Mouse (Mus musculus) stomach, embryonic 16.5 days (tissue): ENCODE results near the gene Aadacl3. TPM values are rescaled to one million over a fixed set of nuclear protein-coding genes. Genes with fewer than 3 reads are reported as not detected.

Experiments
- ATAC-seq: fragments of 200-750 bp; cut with Nextera tagmentation; 2 replicates; pipeline ENCODE4 v1.8.0; 2017; ENCODE audit warnings: moderate number of reproducible peaks, moderate TSS enrichment; ENCODE audit not compliant: insufficient read depth, low FRiP score
- H3K27ac ChIP-seq: fragments of 300-500 bp; sonication (generic); 2 replicates; pipeline ENCODE4 v1.5.1; 2014; ENCODE audit warnings: low read length
- H3K27me3 ChIP-seq: fragments of 300-500 bp; sonication (generic); 2 replicates; pipeline ENCODE4 v1.6.1; 2014; ENCODE audit warnings: low read length, control low read depth, mixed read lengths; ENCODE audit not compliant: control insufficient read depth, insufficient read depth
- H3K36me3 ChIP-seq: fragments of 300-500 bp; sonication (generic); 2 replicates; pipeline ENCODE4 v1.6.1; 2014; ENCODE audit warnings: low read length; ENCODE audit not compliant: control insufficient read depth, insufficient read depth
- H3K4me1 ChIP-seq: fragments of 300-500 bp; sonication (generic); 2 replicates; pipeline ENCODE4 v1.6.1; 2014; ENCODE audit warnings: low read length, control low read depth, mixed read lengths; ENCODE audit not compliant: control insufficient read depth, insufficient read depth
- H3K4me2 ChIP-seq: fragments of 300-500 bp; sonication (generic); 2 replicates; pipeline ENCODE4 v1.6.1; 2014; ENCODE audit warnings: low read depth, low read length, mixed read lengths
- H3K4me3 ChIP-seq: fragments of 300-500 bp; sonication (generic); replicated peaks from 2 replicates; pipeline ENCODE4 v1.5.1; 2014; ENCODE audit warnings: mild to moderate bottlenecking, low read length
- H3K9ac ChIP-seq: fragments of 300-500 bp; sonication (generic); 2 replicates; pipeline ENCODE4 v1.6.1; 2014; ENCODE audit warnings: low read length
- H3K9me3 ChIP-seq: fragments of 300-500 bp; sonication (generic); replicated peaks from 2 replicates; pipeline ENCODE4 v1.6.1; 2016; ENCODE audit warnings: low read length, control low read depth; ENCODE audit not compliant: control insufficient read depth
- WGBS: fragments of 180-500 bp; shearing (Covaris S2); extraction: QIAGEN DNeasy Blood & Tissue Kit; methylation state at CpG from one replicate; pipeline ENCODE4 v1.1.7; 2014; 5-methylcytosine and 5-hydroxymethylcytosine counted together
- polyA plus RNA-seq: library from polyadenylated mRNA; unstranded; fragments of >200 nt; fragmentation: Nextera tagmentation; extraction: Ambion mirVana; gene quantifications from 2 replicates; pipeline ENCODE4 v1.2.1, GENCODE M21; 2015

Aadacl3 gene
- not detected in 2 replicates for polyA plus RNA-seq

GRCm38 (mm10) chr4:144463656-144464055, at the start of gene Aadacl3:
Gene Aadacl3, minus strand, starts transcription at chr4:144463756.
- Histone ChIP-seq H3K27ac (no peak within 1 kb of the TSS), H3K4me3 (no peak within 1 kb of the TSS), H3K9me3 (no peaks in the 10 kb centered on the region), H3K36me3 (no peaks in the 10 kb centered on the region), H3K27me3 (no peaks in the 10 kb centered on the region), H3K4me1 (no peaks in the 10 kb centered on the region), H3K4me2 (no peak within 1 kb of the TSS), H3K9ac (no peak within 1 kb of the TSS)
- ATAC-seq: no peak
- 72% methylated on average over 3 of the region's 3 CpGs for WGBS

GRCm38 (mm10) chr4:144506518-144506917, 43.0 kb upstream of the Aadacl3 start:
- Histone ChIP-seq H3K27ac (no peak overlapping the region), H3K4me2 (no peak overlapping the region), H3K4me1 (no peaks in the 10 kb centered on the region), H3K4me3 (no peak overlapping the region), H3K9me3 (no peaks in the 10 kb centered on the region), H3K36me3 (no peaks in the 10 kb centered on the region), H3K9ac (no peak overlapping the region), H3K27me3 (no peaks in the 10 kb centered on the region)
- 78% methylated on average over 1 of the region's 1 CpGs for WGBS
- ATAC-seq: no peak

- H3K9me3 ChIP-seq: no peaks in the 10 kb centered on the region
- H3K4me3 ChIP-seq: no peak overlapping the region
- H3K36me3 ChIP-seq: no peaks in the 10 kb centered on the region
- no peak overlapping the region for H3K4me2 ChIP-seq
- no peaks in the 10 kb centered on the region for H3K27me3 ChIP-seq
- H3K27ac ChIP-seq: no peak overlapping the region
- no peaks in the 10 kb centered on the region for H3K4me1 ChIP-seq
- no peak overlapping the region for H3K9ac ChIP-seq
- ATAC-seq: no peak
Measured at GRCm38 (mm10) chr4:144493331-144493730, 29.8 kb upstream of the Aadacl3 start.

DNA sequence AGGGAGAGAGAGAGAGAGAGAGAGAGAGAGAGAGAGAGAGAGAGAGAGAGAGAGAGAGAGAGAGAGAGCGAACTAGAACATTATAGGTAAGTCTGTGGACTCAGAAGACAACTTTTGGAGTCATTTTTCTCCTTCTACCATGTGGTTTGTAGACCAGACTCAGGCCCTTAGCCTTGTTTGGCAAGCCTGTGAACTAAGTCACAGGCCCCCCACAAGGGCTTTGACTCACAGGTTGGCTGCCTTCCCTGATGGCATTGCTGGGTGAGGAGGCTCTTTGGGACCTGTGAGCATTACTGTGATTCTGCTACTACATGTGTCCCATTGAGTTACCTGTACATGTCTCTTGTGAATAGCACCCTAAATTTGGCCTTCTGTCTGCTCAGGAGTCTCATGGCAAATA, 4.5 kb upstream of the Aadacl3 start:
- H3K9me3 ChIP-seq: no peaks in the 10 kb centered on the region
- H3K27me3 ChIP-seq: no peaks in the 10 kb centered on the region
- no peaks in the 10 kb centered on the region for H3K36me3 ChIP-seq
- H3K9ac ChIP-seq: no peak overlapping the region
- no peaks in the 10 kb centered on the region for H3K4me1 ChIP-seq
- 80% methylated on average over 1 of the region's 1 CpGs for WGBS
- H3K27ac ChIP-seq: no peak overlapping the region
- no peak overlapping the region for H3K4me3 ChIP-seq
- no peak overlapping the region for H3K4me2 ChIP-seq
- ATAC-seq: no peak

GRCm38 (mm10) chr4:144465206-144465605, 1.6 kb upstream of the Aadacl3 start:
- 57% methylated on average over 2 of the region's 2 CpGs for WGBS
- no peak for ATAC-seq
- no peaks in the 10 kb centered on the region for H3K36me3 ChIP-seq
- H3K9ac ChIP-seq: no peak overlapping the region
- H3K27me3 ChIP-seq: no peaks in the 10 kb centered on the region
- H3K4me2 ChIP-seq: no peak overlapping the region
- H3K4me3 ChIP-seq: no peak overlapping the region
- H3K9me3 ChIP-seq: no peaks in the 10 kb centered on the region
- no peaks in the 10 kb centered on the region for H3K4me1 ChIP-seq
- H3K27ac ChIP-seq: no peak overlapping the region

- 64% methylated on average over 2 of the region's 2 CpGs for WGBS
- H3K36me3 ChIP-seq: no peaks in the 10 kb centered on the region
- H3K9ac ChIP-seq: no peak within 1 kb of the TSS
- no peak within 1 kb of the TSS for H3K4me3 ChIP-seq
- no peak within 1 kb of the TSS for H3K4me2 ChIP-seq
- H3K4me1 ChIP-seq: no peaks in the 10 kb centered on the region
- no peak within 1 kb of the TSS for H3K27ac ChIP-seq
- no peak for ATAC-seq
- H3K9me3 ChIP-seq: no peaks in the 10 kb centered on the region
- H3K27me3 ChIP-seq: no peaks in the 10 kb centered on the region
Measured at GRCm38 (mm10) chr4:144453217-144453616, 10.3 kb downstream of the Aadacl3 start, which contains the start of gene Gm9944. Gene Gm9944, minus strand, starts transcription at chr4:144453317.

DNA sequence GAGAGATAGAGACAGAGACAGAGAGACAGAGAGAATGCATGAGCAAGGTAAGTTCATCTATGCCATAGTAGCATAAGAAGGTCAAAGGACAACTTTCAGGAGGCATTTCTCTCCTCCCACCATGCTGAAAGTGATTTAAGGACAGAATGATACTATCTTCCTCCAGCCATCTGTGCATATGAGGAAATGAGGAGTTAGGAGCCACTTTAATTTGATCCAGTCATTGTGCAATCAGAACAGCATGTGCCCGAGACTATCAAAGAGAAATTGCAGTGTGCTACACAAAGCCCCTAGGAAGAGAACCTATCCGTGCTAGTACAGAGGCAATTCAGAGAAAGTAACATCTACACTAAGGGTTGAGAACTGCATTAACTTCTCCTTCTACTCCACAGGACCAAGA, 15.0 kb downstream of the Aadacl3 start:
- Histone ChIP-seq H3K4me2 (no peak overlapping the region), H3K9ac (no peak overlapping the region), H3K4me1 (no peaks in the 10 kb centered on the region), H3K9me3 (no peaks in the 10 kb centered on the region), H3K27ac (no peak overlapping the region), H3K36me3 (no peaks in the 10 kb centered on the region), H3K4me3 (no peak overlapping the region), H3K27me3 (no peaks in the 10 kb centered on the region)
- ATAC-seq: no peak
- 79% methylated on average over 2 of the region's 2 CpGs for WGBS

DNA sequence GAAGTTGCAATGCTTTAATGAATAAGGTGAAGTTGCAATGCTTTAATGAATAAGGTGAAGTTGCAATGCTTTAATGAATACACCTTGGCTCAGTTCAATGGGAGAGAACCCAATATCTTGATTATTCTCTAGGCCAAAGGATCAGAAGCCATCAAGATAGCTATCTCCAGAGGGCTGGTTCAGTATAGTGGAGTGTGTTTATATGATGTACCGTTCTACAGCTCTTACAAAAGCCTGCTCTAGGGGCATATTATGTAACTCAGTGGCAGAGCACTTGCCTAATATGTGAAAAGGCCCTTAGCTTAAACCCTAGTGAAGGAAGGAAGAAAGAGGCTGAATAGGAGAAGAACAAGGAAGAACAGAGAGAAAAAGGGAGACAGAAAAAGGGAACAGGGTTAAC, 22.0 kb downstream of the Aadacl3 start:
- WGBS: 68% methylated on average over 1 of the region's 1 CpGs
- Histone ChIP-seq H3K27me3 (no peaks in the 10 kb centered on the region), H3K27ac (no peak overlapping the region), H3K9me3 (no peaks in the 10 kb centered on the region), H3K4me3 (no peak overlapping the region), H3K9ac (no peak overlapping the region), H3K36me3 (no peaks in the 10 kb centered on the region), H3K4me2 (no peak overlapping the region), H3K4me1 (no peaks in the 10 kb centered on the region)
- no peak for ATAC-seq

DNA sequence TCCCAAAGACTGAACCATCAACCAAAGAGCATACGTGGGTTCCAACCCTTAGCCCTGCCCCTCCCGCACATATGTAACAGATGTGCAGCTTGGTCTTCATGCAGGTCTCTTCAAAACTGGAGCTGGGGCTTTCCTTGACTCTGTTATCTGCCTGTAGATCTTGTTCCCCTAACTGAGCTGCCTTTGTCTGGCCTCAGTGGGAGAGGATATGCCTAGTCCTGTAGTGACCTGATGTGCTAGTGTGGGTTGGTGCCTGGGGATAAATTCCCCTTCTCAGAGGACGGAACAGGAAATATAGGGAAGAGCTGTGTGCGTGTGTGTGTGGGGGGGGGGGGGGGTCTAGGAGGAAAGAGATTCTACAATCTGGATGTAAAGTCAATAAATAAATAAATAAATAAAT, 22.5 kb downstream of the Aadacl3 start:
- H3K4me1 ChIP-seq: no peaks in the 10 kb centered on the region
- no peaks in the 10 kb centered on the region for H3K36me3 ChIP-seq
- no peak for ATAC-seq
- no peaks in the 10 kb centered on the region for H3K9me3 ChIP-seq
- no peak overlapping the region for H3K4me3 ChIP-seq
- WGBS: 92% methylated on average over 4 of the region's 4 CpGs
- H3K27me3 ChIP-seq: no peaks in the 10 kb centered on the region
- no peak overlapping the region for H3K9ac ChIP-seq
- H3K4me2 ChIP-seq: no peak overlapping the region
- no peak overlapping the region for H3K27ac ChIP-seq

DNA sequence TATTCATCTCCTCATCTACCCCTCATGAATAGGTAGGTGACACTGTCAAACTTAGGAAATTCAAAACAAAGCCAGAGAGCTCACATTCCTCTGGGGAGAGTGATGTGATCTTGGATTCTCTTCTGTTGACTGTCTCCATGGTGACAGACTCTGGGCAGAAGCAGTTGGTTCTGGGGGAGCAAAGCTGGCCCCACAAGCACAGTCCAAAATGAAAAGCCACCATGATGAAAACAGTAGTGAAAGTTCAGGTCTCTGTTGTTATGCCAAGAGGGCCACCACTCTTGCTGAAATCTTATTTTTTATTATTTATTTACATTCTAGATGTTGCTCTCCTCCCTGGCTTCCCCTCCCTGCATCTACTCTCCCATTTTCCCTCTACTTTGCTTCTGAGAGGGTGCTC, 24.9 kb downstream of the Aadacl3 start, which contains the start of gene 1700012P22Rik:
Gene 1700012P22Rik (minus strand): TSS at position 101 of the 400 bp plus-strand sequence.
- no peaks in the 10 kb centered on the region for H3K36me3 ChIP-seq
- no peak within 1 kb of the TSS for H3K27ac ChIP-seq
- H3K9ac ChIP-seq: no peak within 1 kb of the TSS
- no peak within 1 kb of the TSS for H3K4me3 ChIP-seq
- H3K27me3 ChIP-seq: no peaks in the 10 kb centered on the region
- H3K4me1 ChIP-seq: no peaks in the 10 kb centered on the region
- H3K9me3 ChIP-seq: no peaks in the 10 kb centered on the region
- no peak for ATAC-seq
- H3K4me2 ChIP-seq: no peak within 1 kb of the TSS
